Mouse (Mus musculus): ENCODE measurements around the gene Col12a1.

DNA sequence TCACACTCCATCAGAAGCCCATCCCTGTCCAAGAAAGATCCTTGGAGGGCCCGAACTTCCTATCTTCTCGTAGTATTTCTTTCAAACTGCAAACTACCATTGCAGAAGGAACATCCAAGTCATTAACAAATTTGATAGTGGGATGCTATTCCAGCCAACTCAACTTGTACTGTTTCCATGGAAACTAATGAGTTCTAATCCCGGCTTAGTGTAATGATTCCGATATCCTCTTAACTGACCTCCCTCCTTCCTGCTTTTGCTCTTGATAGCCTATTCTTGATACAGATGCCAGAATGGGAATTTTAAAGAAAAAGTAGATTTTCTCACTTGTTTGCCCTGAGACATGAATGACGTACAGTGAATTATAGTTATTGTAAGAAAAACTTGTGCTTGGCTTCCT is 112.5 kb downstream of the Col12a1 start:
- TF ChIP-seq POLR2A (IDR thresholded peaks at IDR 0.05; ENCODE audit: borderline replicate concordance, insufficient read depth, low read length), result no peak
- no peak for TF ChIP-seq CTCF (IDR thresholded peaks at IDR 0.05; ENCODE audit: borderline replicate concordance, insufficient read depth, low read depth, low read length)
